Mouse (Mus musculus): Measurements from ENCODE around the gene Ythdf1. TPM values are rescaled to one million over a fixed set of nuclear protein-coding genes. Genes with fewer than 3 reads are reported as not detected.

The Ythdf1 gene
- total and polyA plus RNA-seq, 3 experiments, result 36.8 to 72.2 TPM; not detected in 1

DNA sequence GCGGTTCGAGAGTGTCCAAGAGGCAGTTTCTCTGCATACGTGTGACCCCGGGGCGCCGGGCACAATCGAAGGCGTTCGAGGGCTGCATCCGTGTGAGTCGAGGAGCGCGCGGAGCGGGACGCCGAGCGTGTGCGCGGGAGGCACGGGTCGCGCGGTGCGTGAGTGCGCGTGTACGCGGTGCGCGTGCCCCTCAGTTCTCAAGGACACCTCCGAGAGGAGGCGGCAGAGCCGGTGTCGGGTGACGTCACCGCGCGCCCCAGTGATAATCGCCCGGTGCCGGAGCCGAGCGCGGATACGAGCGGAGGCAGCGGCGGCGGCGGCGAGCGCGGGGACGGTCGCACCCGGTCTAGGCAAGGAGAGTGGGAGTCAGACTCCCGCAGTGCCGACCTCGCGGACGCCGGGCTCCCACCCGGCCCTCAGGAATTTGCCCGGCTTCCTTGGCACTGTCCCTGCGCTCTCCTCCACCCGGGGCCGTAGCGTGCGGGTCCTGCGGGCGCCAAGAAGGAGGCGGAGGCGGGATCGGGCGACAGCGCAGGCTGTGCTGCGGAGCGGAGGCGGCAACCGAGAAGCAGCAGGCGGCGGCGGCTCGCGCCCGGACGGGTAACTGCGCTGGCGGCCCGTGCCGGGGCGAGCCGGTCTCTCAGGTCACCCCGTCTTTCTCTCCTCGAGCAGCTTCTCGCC is 27.8 kb downstream of the Ythdf1 start:
- no peak overlapping the region for H3K9ac ChIP-seq (ENCODE audit: control insufficient read depth, low read depth, low read length, poor library complexity, severe bottlenecking)
- H3K4me3 ChIP-seq (ENCODE audit: control insufficient read depth in 1 of 2, insufficient read depth in 1 of 2, low read depth in 2 of 2, low read length in 2 of 2), result no peak overlapping the region
- no peak for DNase-seq (ENCODE audit: low read depth, low spot score)
- no peaks in the 10 kb centered on the region for H3K27me3 ChIP-seq (ENCODE audit: control insufficient read depth in 1 of 2, insufficient read depth in 2 of 2, low read length in 2 of 2)
- TF ChIP-seq ZKSCAN1 (IDR thresholded peaks at IDR 0.05; ENCODE audit: low read depth, low read length), result no peak
- TF ChIP-seq POLR2A (IDR thresholded peaks at IDR 0.05; ENCODE audit: control insufficient read depth in 1 of 2, insufficient read depth in 1 of 2, low read depth in 1 of 2, low read length in 2 of 2, poor library complexity in 1 of 2), result no peak
- TF ChIP-seq RAD21 (IDR thresholded peaks at IDR 0.05; ENCODE audit: low read depth, low read length), result no peak
- no peak for TF ChIP-seq NRF1 (IDR thresholded peaks at IDR 0.05; ENCODE audit: insufficient read depth, low read depth, low read length, poor library complexity, severe bottlenecking)
- TF ChIP-seq TAL1 (IDR thresholded peaks at IDR 0.05; ENCODE audit: low read length), result no peak
- TF ChIP-seq UBTF (IDR thresholded peaks at IDR 0.05; ENCODE audit: borderline replicate concordance, insufficient read depth, low read depth, low read length), result no peak
- no peaks in the 10 kb centered on the region for H3K79me2 ChIP-seq (ENCODE audit: control insufficient read depth, insufficient read depth, low read length, poor library complexity)
- no peaks in the 10 kb centered on the region for H3K9me3 ChIP-seq (replicated peaks; ENCODE audit: insufficient read depth, low read length)
- H3K27ac ChIP-seq (ENCODE audit: control insufficient read depth, low read depth, low read length), result no peak overlapping the region
- no peaks in the 10 kb centered on the region for H3K36me3 ChIP-seq (ENCODE audit: control insufficient read depth in 1 of 2, insufficient read depth in 2 of 2, low read length in 2 of 2)
- H3K4me1 ChIP-seq (ENCODE audit: control insufficient read depth in 1 of 2, insufficient read depth in 2 of 2, low read length in 2 of 2), result no peaks in the 10 kb centered on the region

DNA sequence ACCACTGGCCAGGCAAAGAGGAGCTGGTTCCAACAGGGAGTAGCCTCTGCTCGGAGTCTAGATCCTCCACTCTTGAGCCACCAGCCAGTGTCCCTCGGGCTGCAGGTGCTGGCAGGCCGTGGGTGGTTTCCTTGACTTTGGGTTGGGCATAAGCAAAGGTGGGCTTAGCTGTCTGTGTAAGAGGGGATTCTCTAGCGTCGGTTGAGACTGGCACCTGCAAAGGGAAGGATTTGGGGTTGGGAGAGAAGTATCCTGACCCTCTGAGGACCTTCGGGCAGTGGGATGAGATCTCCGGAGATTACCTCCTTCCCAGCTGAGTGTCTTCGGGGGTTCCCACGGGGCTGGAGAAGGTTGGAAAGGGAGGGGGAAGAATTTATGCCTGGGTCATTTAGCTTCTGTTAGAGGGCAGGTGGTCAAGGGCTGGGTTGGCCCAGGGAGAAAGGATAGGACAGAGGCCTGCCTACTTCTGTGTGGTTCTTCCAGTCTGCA is 28.9 kb downstream of the Ythdf1 start:
- Histone ChIP-seq H3K9me3 (replicated peaks; ENCODE audit: insufficient read depth, low read length) (no peaks in the 10 kb centered on the region), H3K4me1 (ENCODE audit: control insufficient read depth in 1 of 2, insufficient read depth in 2 of 2, low read length in 2 of 2) (no peaks in the 10 kb centered on the region), H3K79me2 (ENCODE audit: control insufficient read depth, insufficient read depth, low read length, poor library complexity) (no peaks in the 10 kb centered on the region), H3K9ac (ENCODE audit: control insufficient read depth, low read depth, low read length, poor library complexity, severe bottlenecking) (no peak overlapping the region), H3K36me3 (ENCODE audit: control insufficient read depth in 1 of 2, insufficient read depth in 2 of 2, low read length in 2 of 2) (no peaks in the 10 kb centered on the region), H3K27me3 (ENCODE audit: control insufficient read depth in 1 of 2, insufficient read depth in 2 of 2, low read length in 2 of 2) (no peaks in the 10 kb centered on the region; a peak in 1 of 4 replicates), H3K27ac (ENCODE audit: control insufficient read depth, low read depth, low read length) (no peak overlapping the region), H3K4me3 (ENCODE audit: control insufficient read depth in 1 of 2, insufficient read depth in 1 of 2, low read depth in 2 of 2, low read length in 2 of 2) (no peak overlapping the region)
- no peak for DNase-seq (ENCODE audit: low read depth, low spot score)
- TF ChIP-seq HCFC1 (IDR thresholded peaks at IDR 0.05; ENCODE audit: low read depth, low read length) (no peak), POLR2AphosphoS5 (IDR thresholded peaks at IDR 0.05; ENCODE audit: borderline replicate concordance, low read depth, low read length) (no peak), ZKSCAN1 (IDR thresholded peaks at IDR 0.05; ENCODE audit: low read depth, low read length) (no peak), USF2 (IDR thresholded peaks at IDR 0.05; ENCODE audit: borderline replicate concordance in 1 of 2, insufficient read depth in 1 of 2, low read depth in 1 of 2, low read length in 2 of 2) (no peak), CHD2 (IDR thresholded peaks at IDR 0.05; ENCODE audit: low read length) (no peak), MAX (IDR thresholded peaks at IDR 0.05; ENCODE audit: low read length) (no peak), TBP (IDR thresholded peaks at IDR 0.05; ENCODE audit: low read depth, low read length) (no peak), CHD1 (IDR thresholded peaks at IDR 0.05; ENCODE audit: low read depth, low read length) (no peak), JUND (IDR thresholded peaks at IDR 0.05; ENCODE audit: low read depth, low read length) (no peak), ELF1 (IDR thresholded peaks at IDR 0.05; ENCODE audit: low read depth, low read length) (no peak), MYC (IDR thresholded peaks at IDR 0.05; ENCODE audit: low read depth, low read length) (no peak), POLR2AphosphoS2 (IDR thresholded peaks at IDR 0.05; ENCODE audit: low read length) (no peak), GATA1 (IDR thresholded peaks at IDR 0.05; ENCODE audit: low read depth, low read length) (no peak), RAD21 (IDR thresholded peaks at IDR 0.05; ENCODE audit: low read depth, low read length) (no peak), RCOR1 (IDR thresholded peaks at IDR 0.05; ENCODE audit: low read depth, low read length) (no peak), USF1 (IDR thresholded peaks at IDR 0.05; ENCODE audit: low read depth, low read length) (no peak)
